Mouse (Mus musculus) layer of hippocampus, postnatal 25 days (tissue): ENCODE measurements at regions not wholly inside any gene's neighbourhood (a gene's known extent, or its start where the extent isn't known, plus 50 kb on each side); places are given as distances from the start of the nearest gene placed in this dataset.

Experiments used
- DNase-seq, 2 experiments: peaks; one replicate each; pipeline ENCODE4 v3.0.0; 2022; ENCODE audit warnings: mixed read lengths in 2 of 2, low spot score in 1 of 2; ENCODE audit errors: extremely low spot score in 1 of 2

DNA sequence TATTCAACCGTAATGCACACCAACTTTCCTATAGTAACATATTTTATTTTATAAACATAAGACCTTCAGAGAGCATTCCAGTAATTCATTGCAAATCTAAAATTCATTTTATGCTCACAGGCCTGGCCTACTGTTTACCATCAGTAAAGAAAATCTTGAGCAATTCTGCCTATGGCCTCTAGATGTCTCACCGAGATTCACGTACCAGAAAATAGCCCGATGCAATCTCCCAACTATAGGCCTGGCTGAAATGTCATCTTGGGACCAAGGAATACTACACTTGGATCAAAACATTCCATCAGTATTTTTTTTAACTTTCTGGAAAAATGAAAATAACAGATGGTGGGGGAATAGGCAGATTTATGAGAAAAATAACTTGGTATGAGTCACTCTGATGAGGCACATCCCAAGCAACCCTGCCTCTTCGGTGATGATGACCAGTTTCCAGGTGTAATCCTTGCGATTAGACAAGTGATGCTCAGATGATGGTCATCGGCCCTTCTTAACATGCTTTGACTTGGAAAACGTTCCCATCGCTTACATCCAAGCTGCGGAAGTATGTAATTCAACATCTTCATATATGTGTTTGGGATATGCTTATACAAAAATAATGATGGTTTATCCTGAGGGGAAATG, 439.9 kb downstream of the Nyap2 start:
- DNase-seq: no peak

DNA sequence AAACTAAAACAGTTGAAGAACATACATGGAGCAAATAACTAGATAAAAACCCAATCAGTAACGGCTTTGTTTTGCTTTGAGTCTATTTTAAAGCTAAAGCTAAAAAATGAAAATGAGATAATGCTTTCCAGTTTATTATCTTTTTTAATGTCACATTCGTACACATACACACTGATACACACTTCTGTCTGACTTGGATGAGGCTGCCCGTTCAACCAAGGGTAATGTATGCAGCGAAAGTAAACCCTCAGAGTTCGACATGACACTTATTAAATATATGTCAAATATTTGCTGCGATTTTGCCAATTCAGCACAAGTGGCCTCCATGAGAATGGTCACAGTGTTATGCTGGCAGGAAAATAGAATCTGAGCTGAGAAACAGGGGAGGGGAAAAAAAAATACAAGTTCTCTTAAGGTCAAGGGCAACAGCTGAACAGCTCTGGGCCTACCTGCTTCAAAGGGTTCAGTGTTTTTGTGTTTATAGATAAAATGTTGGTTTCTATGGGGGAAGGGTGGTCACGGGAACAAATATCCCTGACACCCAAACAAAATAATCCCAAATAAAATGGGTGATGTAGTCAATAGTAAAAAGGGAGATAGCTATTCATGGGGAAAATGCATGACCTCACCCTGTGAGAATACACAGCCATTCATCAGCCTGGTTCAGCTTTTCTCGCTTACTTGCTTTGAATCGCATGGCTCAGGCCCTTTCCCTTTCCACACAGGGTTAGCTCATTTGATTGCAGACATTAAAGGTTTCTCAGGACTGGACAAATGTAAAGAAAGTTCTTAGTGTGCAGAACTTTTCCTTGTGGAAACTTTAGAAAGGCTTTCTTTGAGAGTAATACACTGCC, 443.9 kb downstream of the Nyap2 start:
- no peak for DNase-seq

DNA sequence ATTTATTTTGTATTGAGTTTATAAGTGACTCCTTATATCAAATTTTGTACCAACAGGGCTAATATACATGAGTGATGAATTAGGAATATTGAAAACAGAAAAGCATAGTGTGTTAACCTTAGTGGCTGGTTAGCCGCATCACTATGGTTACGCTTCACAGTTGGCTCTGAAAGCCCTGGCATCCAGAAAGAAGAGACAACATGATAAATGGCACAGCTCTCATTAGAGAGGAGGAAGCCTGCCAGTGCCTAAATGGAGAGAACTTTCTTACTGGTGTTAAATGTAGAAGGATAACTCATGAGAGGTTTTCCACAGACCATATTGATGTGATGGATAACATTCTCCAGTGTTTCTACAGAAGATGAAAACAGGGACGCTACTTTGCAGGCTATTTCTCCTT, 446.2 kb downstream of the Nyap2 start:
- DNase-seq: no peak

DNA sequence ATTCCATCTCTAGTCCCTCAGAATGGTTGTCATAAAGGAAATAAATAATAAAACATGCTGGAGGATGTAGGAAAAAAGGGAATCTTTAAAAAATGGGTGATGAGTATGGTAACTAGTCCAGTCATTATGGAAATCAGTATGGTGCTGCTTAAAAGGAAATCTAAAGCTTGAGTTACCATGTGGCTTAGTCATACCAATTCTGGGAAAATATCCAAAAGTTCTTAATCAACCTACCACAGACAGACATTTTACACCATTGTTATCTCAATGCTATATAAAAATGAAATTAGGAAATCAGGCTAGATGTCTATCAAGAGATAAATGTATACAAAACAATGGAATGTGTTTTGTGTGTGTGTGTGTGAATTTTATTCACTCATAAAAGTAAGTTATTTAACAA, 449.1 kb downstream of the Nyap2 start:
- DNase-seq: no peak

DNA sequence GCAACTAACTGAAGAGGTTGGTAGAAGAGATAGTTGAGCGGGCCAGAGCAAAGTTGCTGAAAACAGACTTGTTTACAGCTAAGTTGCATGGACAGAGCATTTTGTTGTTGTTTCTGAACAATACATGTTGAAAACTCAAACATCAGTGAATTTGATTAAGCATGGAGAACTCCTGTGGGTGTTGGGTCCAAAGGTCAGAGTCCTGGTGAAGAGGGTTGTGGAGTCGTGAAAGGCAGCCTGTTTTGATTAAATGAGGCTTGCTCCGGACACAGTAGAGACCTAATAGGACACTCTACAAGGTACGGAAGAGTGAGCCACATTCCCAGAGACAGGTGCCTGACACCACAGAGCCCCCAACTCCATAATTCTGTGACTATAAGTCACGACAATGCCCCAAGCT, 461.1 kb downstream of the Nyap2 start:
- no peak for DNase-seq

DNA sequence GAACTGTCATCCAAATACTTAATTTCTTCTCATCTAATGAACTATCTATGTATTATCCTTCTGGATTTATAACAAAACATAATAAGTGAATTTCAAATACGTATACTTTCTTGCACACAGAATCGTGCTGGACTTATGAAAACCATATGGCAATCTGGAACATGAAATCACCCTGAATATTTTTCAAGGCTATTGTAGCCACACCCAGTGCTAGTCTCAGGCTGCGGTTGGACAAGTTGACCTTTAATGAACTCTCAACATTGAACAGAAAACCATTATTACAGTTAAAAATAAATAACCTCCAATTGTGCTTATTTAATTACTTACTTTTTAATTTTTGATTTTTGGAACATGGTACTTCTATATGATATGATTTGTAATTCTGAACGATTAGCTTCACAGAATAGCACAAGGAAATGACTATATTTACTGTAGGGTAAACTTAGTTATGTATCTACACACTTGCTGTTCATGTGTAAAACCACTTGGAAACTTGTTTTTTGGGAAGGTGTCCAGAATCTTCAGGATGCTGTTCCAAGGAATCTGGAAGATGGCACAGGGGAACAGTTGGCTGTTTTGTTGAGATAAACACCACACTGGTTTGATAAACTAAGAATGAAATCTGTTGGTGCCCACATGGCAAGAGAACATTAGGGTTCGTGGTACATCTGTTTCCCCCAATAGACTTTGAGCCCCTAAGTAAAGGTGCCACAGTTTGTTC, 463.0 kb downstream of the Nyap2 start:
- DNase-seq: no peak

DNA sequence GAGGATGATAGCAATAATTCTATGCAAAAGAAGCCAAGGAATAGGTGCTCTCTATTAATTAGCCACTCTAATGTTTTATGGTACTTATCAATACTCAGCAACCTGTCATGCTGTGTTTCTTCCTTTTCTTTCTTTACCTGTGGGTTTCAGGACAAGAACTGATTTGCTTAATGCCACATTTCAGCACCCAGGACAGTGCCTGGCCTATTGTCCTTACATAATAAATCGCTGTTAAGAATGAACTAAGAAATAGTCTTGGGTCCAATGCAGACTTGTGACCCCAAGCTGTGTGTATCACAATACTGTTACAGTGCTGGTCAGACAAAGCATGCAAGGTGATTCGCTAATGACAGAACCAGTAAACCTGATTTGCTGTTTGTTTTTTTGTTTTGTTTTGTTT, 472.2 kb downstream of the Nyap2 start:
- no peak for DNase-seq

DNA sequence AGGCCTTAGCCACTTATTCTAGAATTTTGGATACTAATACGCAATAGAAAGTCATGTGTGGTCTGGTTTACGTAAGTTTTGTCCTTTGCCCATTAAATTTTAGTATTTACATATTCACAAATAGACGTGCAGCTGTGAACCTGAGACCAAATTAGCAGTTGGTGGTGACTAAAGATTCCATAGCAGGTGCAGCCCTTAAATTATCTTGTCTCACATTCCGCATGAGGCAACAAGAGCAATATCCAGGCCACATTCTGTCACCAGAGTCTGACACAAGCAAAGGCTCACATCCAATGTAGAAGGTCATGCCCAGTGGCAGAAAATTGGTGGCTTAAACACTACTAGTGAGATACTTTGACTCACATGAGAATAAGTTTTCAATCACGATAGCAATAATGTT, 473.0 kb downstream of the Nyap2 start:
- no peak for DNase-seq

DNA sequence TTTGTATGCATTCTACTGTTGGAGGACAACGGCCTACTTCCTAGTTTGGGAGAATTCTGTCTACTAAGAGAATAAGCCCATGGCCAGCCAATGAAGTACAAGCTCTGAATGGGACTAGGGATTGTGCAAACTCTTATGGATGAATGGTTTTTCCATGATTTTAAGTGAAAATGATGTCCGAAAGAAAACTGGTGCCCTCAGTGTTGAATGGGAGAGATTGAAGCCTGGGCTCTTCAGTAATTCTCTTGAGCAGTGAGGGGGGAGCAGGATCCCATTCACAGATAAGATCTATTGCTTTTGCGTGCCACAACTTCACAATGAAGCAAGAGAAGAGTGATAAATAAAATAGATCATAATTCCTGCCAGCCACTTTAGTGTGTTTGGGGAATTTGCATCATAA, 476.0 kb downstream of the Nyap2 start:
- no peak for DNase-seq

DNA sequence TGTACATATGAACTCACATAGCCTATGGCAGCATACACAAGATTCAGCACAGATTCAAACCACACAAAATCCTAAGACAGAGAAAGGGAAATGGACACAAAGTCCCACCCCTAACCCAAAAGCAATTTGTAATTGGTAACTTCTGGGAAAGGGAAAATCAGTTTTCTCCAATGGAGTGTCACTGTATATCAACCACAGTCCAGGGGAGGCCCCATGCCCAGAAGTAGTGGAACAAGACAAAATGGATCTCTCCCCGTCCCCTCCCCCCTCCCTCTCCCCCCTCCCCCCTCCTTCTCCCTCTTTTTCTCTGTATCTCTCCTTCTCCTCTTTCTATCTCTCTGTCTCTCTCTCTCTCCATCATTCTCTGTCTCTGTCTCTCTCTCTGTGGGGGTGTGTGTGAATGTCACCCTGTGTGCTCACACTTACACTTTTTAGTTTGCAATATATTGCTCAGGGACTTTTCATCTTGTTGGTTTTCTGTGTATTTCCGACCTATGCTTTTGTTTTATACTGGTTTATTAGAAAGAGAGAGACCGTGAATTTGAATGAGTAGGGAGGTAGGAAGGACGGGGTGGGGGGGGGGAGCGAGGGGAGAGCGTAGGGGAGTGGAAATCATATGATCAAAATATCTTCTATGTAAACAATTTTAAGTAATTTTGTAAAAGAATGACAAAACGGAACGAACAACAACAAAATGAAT, 500.4 kb downstream of the Nyap2 start:
- DNase-seq: no peak

DNA sequence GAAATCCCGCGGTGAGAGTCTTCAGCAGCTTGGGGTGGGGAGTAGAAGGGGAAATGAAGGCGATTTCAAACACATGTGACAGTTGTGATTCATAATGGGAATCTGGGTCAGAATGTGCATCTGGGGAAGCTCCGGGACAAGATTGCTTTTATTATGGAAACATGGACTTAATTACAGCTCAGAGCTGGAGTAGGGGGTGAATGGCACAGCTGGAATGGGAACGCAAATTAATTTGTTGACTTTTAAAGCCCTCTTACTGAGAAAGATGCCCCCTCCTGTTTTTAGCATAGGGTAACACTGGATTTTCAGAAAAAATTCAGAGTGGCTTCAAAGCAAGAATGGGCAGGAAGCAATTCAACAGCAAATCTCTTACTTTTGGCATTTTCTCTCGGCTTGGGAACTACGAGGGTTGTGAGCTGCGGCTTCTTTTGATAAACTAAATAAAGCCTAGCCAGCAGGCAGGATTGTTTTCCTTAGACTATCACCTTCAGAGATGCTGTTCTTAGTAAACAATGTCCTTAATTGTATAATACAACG, 501.0 kb downstream of the Nyap2 start:
- no peak for DNase-seq

DNA sequence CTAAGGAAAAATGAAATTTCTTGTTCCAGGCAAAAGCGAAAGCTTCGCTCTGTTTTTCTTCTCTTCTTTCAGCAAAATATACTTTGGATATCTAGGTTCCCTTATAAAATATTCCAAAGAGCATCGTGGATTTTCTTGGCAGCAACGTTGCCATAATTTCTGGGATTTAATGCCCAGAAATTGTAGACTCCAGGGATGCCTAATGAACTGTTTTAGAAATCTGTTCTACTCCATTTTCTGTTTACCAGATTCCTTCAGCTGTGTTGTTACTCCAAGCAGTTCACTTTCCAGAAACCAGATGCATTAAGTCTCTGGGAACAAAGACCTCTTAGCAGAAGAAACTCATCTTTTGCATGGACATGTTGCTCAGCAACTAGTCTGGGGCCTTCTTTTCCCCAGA, 504.5 kb downstream of the Nyap2 start:
- no peak for DNase-seq

DNA sequence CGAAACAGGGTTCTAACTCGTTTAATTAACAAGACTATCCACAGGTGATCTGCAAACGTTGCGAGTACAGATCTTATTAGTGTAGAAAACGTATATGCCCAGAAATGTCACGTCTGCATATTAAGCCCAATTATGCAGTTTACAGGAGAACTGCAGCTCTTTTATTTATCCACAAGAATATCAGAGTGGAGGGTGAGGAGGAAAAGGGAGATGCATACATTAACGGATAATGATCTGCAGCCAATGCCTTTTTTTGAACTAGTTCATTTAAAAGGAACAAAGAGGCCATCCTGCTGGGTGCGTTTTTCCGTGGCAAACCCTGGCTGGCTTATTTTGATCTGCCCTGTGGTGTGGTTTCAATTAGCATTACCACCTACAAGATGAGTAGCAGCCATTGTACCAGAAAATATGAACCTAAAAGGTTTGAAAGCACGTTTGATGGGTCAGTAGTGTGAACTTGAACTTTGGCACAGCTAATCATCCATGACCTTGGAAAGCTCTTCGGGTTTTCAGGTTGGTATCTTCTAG, 511.1 kb downstream of the Nyap2 start:
- DNase-seq: no peak

DNA sequence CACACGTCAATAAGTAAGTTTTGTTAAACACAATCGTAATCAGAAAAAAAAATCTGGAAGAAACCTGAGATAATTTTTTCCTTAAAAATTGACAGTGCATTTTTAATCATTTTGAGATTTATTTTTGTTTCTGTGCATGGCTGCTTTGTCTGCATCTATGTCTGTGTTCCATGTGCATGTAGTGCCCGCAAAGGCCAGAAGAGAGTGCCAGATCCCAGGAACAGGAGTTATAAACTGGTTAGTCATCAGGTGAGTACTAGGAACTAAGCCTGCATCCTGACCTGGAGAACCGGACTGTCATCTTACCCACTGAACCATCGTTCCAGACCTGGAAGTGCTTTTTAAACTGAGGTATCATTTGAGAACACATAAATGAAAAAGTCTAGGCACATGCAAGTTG, 514.9 kb downstream of the Nyap2 start:
- no peak for DNase-seq

DNA sequence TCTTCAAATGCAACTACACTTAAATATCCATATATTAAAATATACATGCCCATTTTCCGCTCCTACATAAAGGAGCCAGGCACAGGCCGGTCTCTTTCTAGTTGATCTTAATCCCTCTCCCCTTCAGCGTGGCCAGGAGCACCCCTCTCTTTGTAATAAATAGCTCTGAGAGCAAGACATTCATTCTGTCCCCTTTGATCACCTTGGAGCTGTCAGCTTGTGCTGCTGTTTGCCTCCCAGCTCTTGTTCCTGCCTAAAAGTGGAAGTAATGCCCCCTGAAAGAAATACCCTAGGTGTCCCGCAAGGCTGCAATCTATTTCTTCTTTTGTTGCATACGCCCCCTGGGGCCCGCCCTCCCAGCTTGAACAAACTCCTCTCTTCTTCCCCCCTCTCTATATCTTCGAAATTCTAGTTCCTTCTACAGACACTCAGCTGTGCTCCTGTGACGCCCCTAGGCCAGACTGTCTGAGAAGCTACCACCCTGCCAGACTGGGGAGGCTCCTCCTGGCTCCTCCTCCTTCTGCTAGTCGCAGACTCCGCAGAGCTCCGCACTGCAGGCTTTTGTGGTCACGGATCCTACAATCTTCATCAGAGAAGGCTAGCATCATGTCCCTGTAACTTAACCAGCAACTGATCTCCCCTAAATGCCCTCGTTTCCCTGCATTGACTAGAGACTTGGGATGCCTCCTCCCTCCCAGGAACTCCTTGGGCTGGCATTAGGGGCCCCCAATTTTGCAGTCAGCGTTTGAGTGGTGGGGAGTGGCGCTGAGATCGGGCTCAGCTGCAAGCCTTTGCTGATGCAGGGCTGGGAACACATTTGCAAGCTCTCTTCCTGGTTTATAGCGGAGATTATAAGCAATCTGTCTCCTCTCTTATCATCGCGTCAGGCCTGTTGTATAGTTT, 516.8 kb downstream of the Nyap2 start:
- peak; percentile 26 to 52 for DNase-seq

DNA sequence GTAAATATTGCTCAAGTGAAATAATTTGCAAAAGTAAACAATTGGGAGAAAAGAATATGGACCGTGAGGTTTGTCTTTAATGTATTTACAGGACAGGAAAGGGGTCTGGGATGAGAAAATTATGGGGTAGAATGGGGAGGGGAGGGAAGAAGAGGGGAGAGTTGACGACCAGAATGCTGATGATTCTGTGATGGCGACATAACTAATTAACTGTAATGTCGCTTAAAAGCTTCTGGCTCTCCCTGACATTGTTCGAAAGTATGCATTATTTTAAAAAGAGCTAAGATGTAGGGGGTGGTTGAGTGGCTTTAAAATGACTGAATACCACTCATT, 517.4 kb downstream of the Nyap2 start:
- no peak for DNase-seq

DNA sequence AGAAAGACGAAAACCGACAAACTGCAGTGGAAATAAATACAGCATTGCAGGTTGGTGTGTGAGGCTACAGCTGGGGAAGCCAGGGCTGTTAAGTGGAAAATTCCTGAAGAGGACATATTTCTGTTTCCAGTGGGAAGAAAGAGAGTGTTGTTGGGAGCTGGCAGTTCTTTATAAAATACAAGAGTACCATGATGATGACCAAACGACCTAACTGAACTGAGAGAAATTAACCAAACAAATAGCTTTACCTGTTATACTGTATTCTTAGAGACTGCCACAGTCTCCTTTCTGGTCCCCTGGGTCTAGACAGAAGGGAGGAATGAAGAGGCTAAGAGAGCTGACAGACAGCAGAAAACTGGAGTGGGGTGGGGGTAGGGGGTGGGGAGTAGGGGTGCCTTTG, 517.9 kb downstream of the Nyap2 start:
- DNase-seq: no peak

DNA sequence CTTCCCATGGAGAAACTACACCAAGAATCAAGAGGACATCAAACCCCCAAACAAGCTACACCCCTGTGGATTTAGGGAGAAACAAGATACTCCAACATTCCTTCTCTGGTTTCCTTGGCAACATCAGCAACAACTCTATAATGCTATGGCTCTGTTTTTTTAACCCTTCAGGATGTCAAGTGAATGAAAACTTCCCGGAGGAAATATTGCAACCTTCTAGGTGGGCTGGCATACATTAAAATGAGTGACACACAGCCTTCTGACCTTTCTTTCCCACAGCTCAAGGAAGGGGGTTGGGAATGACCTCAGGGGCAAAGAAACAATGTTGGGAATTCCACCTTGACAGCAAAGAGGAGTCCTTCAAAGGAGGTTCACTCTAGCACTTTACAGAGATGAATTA, 532.0 kb downstream of the Nyap2 start:
- DNase-seq: no peak

DNA sequence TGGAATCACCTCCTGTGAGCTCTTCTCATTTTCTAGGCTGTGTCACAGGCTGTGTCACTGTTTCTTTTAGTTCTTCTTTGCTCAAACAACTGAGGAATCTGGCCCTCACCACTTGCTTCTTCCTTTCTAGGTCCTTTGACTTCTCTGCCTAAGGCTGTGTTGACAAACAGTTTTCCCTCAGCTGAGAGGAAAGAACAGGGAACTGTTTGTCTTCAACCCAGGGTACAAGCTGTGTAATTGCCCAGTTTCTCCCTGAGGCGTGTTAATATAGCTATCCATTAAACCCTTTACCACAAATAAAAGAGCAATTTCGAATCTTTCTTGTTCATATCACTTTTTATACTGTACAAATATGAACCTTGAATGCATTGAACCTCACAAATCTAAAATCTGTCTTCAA, 542.1 kb downstream of the Nyap2 start:
- DNase-seq: no peak

DNA sequence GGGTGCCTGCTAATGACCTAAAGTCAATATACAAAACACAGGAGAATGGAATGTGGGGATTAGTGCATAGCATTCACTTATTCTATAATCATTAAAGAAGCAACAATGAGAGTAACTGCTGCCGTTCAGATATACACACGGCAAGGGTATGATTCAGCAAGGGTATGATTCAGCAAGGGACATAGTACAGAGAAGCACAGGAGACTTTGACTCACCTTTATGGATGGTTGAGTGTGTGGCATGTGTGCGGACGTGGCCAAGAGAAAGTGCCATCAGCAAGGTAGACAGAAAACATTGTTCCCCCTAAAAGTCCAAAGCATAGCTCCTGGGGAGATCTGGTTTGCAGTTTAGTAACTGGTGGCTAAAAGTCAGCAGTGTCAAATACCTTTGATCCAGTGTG, 547.4 kb downstream of the Nyap2 start:
- no peak for DNase-seq
